In the genomic region with DNA sequence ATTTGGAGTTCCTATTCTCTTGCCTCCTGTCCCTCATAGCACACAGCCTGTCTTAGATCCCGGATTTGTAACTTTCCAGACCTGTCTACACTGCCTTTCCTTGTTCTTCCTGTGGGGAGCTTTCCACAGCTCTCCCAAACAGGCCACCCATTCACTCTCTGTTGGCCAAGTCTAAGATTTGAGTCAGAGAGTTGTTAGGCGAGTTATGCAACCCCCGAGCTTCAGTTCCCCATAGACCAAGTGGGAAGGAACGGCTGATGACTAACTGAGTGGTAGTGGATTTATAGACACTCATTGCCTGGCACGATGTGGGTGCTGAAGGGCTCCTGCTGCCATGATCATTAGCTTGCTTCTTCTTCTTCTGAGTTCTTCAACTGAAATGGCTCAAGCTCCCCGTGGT, we compare ENCODE assay signal across 11 mouse cellular contexts.
A peak's percentile ranks its signal among the peaks of the same experiment; 100 is the strongest.
DNase-seq lines count a peak whose midpoint lies in the region.
"Had no signal": no experiment of that assay in that cellular context is flagged by ENCODE, and none has a peak within 500 bp of the region (broad histone marks: within the 10 kb centered on the region; RNA-seq: fewer than 3 reads in every experiment).

No protein-coding gene starts in this region.

- DNase-seq in lung, postnatal 36 days: peak; percentile 14
- no peak for DNase-seq in lung, adult 18-20 months
- DNase-seq in 416B (ENCODE audit: low read depth): peak; percentile 44
- peak; percentile 25 for DNase-seq in c-Kit-positive CD71-negative TER-119-negative erythroid progenitor cells, embryonic 14.5 days (ENCODE audit: low read depth)
- DNase-seq in monocyte, adult 2 months (ENCODE audit: low read depth in 1 of 2, low spot score in 2 of 2): peak; percentile 53 to 61
- no peak for DNase-seq in layer of hippocampus, adult 11-12 months (ENCODE audit: low spot score)
- no peak for DNase-seq in kidney, adult 11 months
- DNase-seq: adrenal gland, postnatal 14 days; cerebellum, adult 18-20 months; layer of hippocampus, postnatal 36 days; lung, postnatal 14 days had no signal

Comparison
In these comparisons a context has a peak if more than half of its experiments do, and no peak if none do; other contexts are left out.
1. DNase-seq: peak in lung, postnatal 36 days (single experiment), 416B (single experiment), c-Kit-positive CD71-negative TER-119-negative erythroid progenitor cells, embryonic 14.5 days (single experiment) and monocyte, adult 2 months (2 of 2); none in lung, adult 18-20 months (0 of 2), layer of hippocampus, adult 11-12 months (single experiment) and kidney, adult 11 months (single experiment).